Mouse (Mus musculus): ENCODE measurements at regions not wholly inside any gene's neighbourhood (a gene's known extent, or its start where the extent isn't known, plus 50 kb on each side); places are given as distances from the start of the nearest gene placed in this dataset.

DNA sequence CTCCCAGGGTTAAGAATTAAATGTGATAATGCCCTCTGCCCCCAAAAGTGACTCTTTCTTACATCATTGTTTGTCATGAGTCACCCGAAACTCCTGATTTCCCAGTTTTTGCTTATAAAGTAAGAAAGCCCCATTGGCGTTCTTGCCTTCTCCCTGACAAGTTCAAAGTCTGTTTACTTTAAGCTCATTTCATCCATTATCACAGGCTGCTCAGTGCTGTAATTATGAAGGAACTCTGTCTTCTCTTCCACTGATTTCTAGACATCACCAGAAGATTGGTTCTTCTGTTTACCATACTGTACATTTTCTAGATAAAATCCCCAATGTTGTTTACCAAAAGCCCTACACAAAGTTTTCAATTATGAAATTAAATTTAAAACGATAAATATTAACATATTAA, 81.2 kb upstream of the 4933402D24Rik start:
- TF ChIP-seq POLR2A (IDR thresholded peaks at IDR 0.05; ENCODE audit: insufficient read depth, low read length), result no peak
- TF ChIP-seq CTCF (IDR thresholded peaks at IDR 0.05; ENCODE audit: low read depth, low read length), result no peak
- TF ChIP-seq EP300 (IDR thresholded peaks at IDR 0.05; ENCODE audit: insufficient read depth, low read depth, low read length), result no peak

Measured in ES-Bruce4 (cell line).